Mouse (Mus musculus): ENCODE measurements around the gene Ctcf.

GRCm38 (mm10) chr8:105640511-105640910, 4.1 kb downstream of the Ctcf start:
- no peak for TF ChIP-seq POLR2A (IDR thresholded peaks at IDR 0.05; ENCODE audit: low read depth, low read length)
- no peak for TF ChIP-seq CTCF (IDR thresholded peaks at IDR 0.05; ENCODE audit: extremely low read depth, insufficient read depth, insufficient read length, insufficient replicate concordance)
